Mouse (Mus musculus) MEL (cell line): ENCODE measurements around the gene Ahcyl2. TPM values are rescaled to one million over a fixed set of nuclear protein-coding genes. Genes with fewer than 3 reads are reported as not detected.

ENCODE experiments used
- DNase-seq: peaks from one replicate; pipeline ENCODE4 v3.0.0; 2011; ENCODE audit warnings: low read depth, low spot score
- H3K27ac ChIP-seq: 2 replicates; pipeline ENCODE4 v1.5.1; 2012; ENCODE audit warnings: low read depth, mild to moderate bottlenecking, control low read depth, low read length, moderate library complexity; ENCODE audit not compliant: control insufficient read depth
- H3K27me3 ChIP-seq, 2 experiments: fragments of 150-350 bp in 1 of 2; sonication (generic) in 1 of 2; 2 replicates each; pipeline ENCODE4 v1.6.1; 2012; ENCODE audit warnings: low read length in 2 of 2, mild to moderate bottlenecking in 2 of 2, improper control_type of control experiment in 1 of 2, moderate library complexity in 1 of 2; ENCODE audit not compliant: insufficient read depth in 2 of 2, control insufficient read depth in 1 of 2
- H3K36me3 ChIP-seq, 2 experiments: 2 replicates each; pipeline ENCODE4 v1.6.1; 2012 to 2014; ENCODE audit warnings: low read length in 2 of 2, improper control_type of control experiment in 1 of 2, inconsistent platforms in 1 of 2, mild to moderate bottlenecking in 1 of 2; ENCODE audit not compliant: insufficient read depth in 2 of 2, control insufficient read depth in 1 of 2
- H3K4me1 ChIP-seq, 2 experiments: fragments of 150-350 bp in 1 of 2; sonication (generic) in 1 of 2; 2 replicates each; pipeline ENCODE4 v1.6.1; 2012; ENCODE audit warnings: low read length in 2 of 2, improper control_type of control experiment in 1 of 2, mild to moderate bottlenecking in 1 of 2; ENCODE audit not compliant: insufficient read depth in 2 of 2, control insufficient read depth in 1 of 2
- H3K4me3 ChIP-seq, 2 experiments: fragments of 150-350 bp in 1 of 2; sonication (generic) in 1 of 2; 2 replicates each; pipeline ENCODE4 v1.5.1; 2012; ENCODE audit warnings: low read depth in 2 of 2, low read length in 2 of 2, mild to moderate bottlenecking in 2 of 2, moderate library complexity in 2 of 2, control low read depth in 1 of 2, improper control_type of control experiment in 1 of 2; ENCODE audit not compliant: control insufficient read depth in 1 of 2, insufficient read depth in 1 of 2
- H3K79me2 ChIP-seq: 2 replicates; pipeline ENCODE4 v1.6.1; 2012; ENCODE audit warnings: mild to moderate bottlenecking, low read length, moderate library complexity; ENCODE audit not compliant: control insufficient read depth, poor library complexity, insufficient read depth
- H3K9ac ChIP-seq: 2 replicates; pipeline ENCODE4 v1.6.1; 2012; ENCODE audit warnings: low read depth, mild to moderate bottlenecking, control low read depth, low read length, moderate library complexity; ENCODE audit not compliant: control insufficient read depth, poor library complexity, severe bottlenecking
- H3K9me3 ChIP-seq: fragments of 150-350 bp; sonication (generic); replicated peaks from 2 replicates; pipeline ENCODE4 v1.6.1; 2012; ENCODE audit warnings: mild to moderate bottlenecking, low read length, improper control_type of control experiment, moderate library complexity; ENCODE audit not compliant: insufficient read depth
- BHLHE40 ChIP-seq: IDR thresholded peaks from 2 replicates; pipeline ENCODE4 v1.6.1; 2012; ENCODE audit warnings: low read depth, mild to moderate bottlenecking, inconsistent platforms, low read length, improper control_type of control experiment, borderline replicate concordance
- E2F4 ChIP-seq: IDR thresholded peaks from 2 replicates; pipeline ENCODE4 v1.6.1; 2011; ENCODE audit warnings: low read depth, low read length, improper control_type of control experiment, borderline replicate concordance
- ELF1 ChIP-seq: IDR thresholded peaks from 2 replicates; pipeline ENCODE4 v1.6.1; 2014; ENCODE audit warnings: low read depth, mild to moderate bottlenecking, inconsistent platforms, low read length, improper control_type of control experiment, moderate library complexity
- EP300 ChIP-seq, 2 experiments: IDR thresholded peaks; 2 replicates each; pipeline ENCODE4 v1.6.1; 2011; ENCODE audit warnings: improper control_type of control experiment in 2 of 2, low read length in 2 of 2, low read depth in 1 of 2, mild to moderate bottlenecking in 1 of 2
- GATA1 ChIP-seq: IDR thresholded peaks from 2 replicates; pipeline ENCODE4 v1.6.1; 2011; ENCODE audit warnings: low read depth, low read length, improper control_type of control experiment
- JUND ChIP-seq: IDR thresholded peaks from 2 replicates; pipeline ENCODE4 v1.6.1; 2011; ENCODE audit warnings: low read depth, mild to moderate bottlenecking, improper control_type of control experiment, low read length
- MYB ChIP-seq: IDR thresholded peaks from 2 replicates; pipeline ENCODE4 v1.6.1; 2011; ENCODE audit warnings: mild to moderate bottlenecking, low read depth, low read length, improper control_type of control experiment
- NRF1 ChIP-seq: IDR thresholded peaks from 2 replicates; pipeline ENCODE4 v1.6.1; 2014; ENCODE audit warnings: low read depth, mild to moderate bottlenecking, inconsistent platforms, low read length, improper control_type of control experiment, moderate library complexity; ENCODE audit not compliant: poor library complexity, insufficient read depth, severe bottlenecking
- POLR2A ChIP-seq, 2 experiments: IDR thresholded peaks; 2 replicates each; pipeline ENCODE4 v1.6.1; 2011 to 2012; ENCODE audit warnings: low read length in 2 of 2, mild to moderate bottlenecking in 2 of 2, control low read depth in 1 of 2, improper control_type of control experiment in 1 of 2, low read depth in 1 of 2, moderate library complexity in 1 of 2; ENCODE audit not compliant: control insufficient read depth in 1 of 2, insufficient read depth in 1 of 2, poor library complexity in 1 of 2
- POLR2AphosphoS2 ChIP-seq: IDR thresholded peaks from 2 replicates; pipeline ENCODE4 v1.6.1; 2011; ENCODE audit warnings: low read length, improper control_type of control experiment
- RCOR1 ChIP-seq: IDR thresholded peaks from 2 replicates; pipeline ENCODE4 v1.6.1; 2012; ENCODE audit warnings: low read depth, mild to moderate bottlenecking, inconsistent platforms, low read length, improper control_type of control experiment
- TAL1 ChIP-seq: IDR thresholded peaks from 2 replicates; pipeline ENCODE4 v1.6.1; 2012; ENCODE audit warnings: mild to moderate bottlenecking, inconsistent platforms, low read length, moderate library complexity, mixed read lengths
- TBP ChIP-seq: IDR thresholded peaks from 2 replicates; pipeline ENCODE4 v1.8.0; 2011; ENCODE audit warnings: low read depth, low read length, improper control_type of control experiment
- USF1 ChIP-seq: IDR thresholded peaks from 2 replicates; pipeline ENCODE4 v1.6.1; 2014; ENCODE audit warnings: low read depth, mild to moderate bottlenecking, inconsistent platforms, low read length, improper control_type of control experiment, moderate library complexity
- USF2 ChIP-seq, 2 experiments: IDR thresholded peaks; 2 replicates each; pipeline ENCODE4 v1.6.1; 2011 to 2012; ENCODE audit warnings: improper control_type of control experiment in 2 of 2, low read length in 2 of 2, borderline replicate concordance in 1 of 2, inconsistent platforms in 1 of 2, low read depth in 1 of 2, mild to moderate bottlenecking in 1 of 2; ENCODE audit not compliant: insufficient read depth in 1 of 2
- ZKSCAN1 ChIP-seq: IDR thresholded peaks from 2 replicates; pipeline ENCODE4 v1.6.1; 2012; ENCODE audit warnings: low read depth, mild to moderate bottlenecking, inconsistent platforms, low read length, improper control_type of control experiment, moderate library complexity
- ZMIZ1 ChIP-seq: IDR thresholded peaks from 2 replicates; pipeline ENCODE4 v1.6.1; 2012; ENCODE audit warnings: low read depth, mild to moderate bottlenecking, inconsistent platforms, low read length, improper control_type of control experiment, moderate library complexity
- ZNF384 ChIP-seq: IDR thresholded peaks from 2 replicates; pipeline ENCODE4 v1.6.1; 2012; ENCODE audit warnings: low read depth, mild to moderate bottlenecking, inconsistent platforms, low read length, improper control_type of control experiment
- polyA plus RNA-seq, 2 experiments: library from polyadenylated mRNA; stranded (reverse) in 1 of 2; unstranded in 1 of 2; fragments of >175 nt in 1 of 2; fragments of >200 nt in 1 of 2; gene quantifications; 2 replicates each; pipeline versions ENCODE4 v1.2.1 to v1.2.4; 2012; ENCODE audit warnings: low replicate concordance in 2 of 2, low read depth in 1 of 2; ENCODE audit not compliant: insufficient read length in 2 of 2, insufficient read depth in 1 of 2, missing spikeins in 1 of 2
- total RNA-seq: library from RNA; depleted of rRNA; stranded (reverse); fragments of 300-350 nt; gene quantifications from 2 replicates; pipeline ENCODE4 v1.2.3, GENCODE M21; 2012

The Ahcyl2 gene
- total and polyA plus RNA-seq, 3 experiments: 16.9 to 17.0 TPM; not detected in 1

GRCm38 (mm10) chr6:29917383-29917720, 149.5 kb downstream of the Ahcyl2 start:
- TF ChIP-seq ZKSCAN1 (no peak), JUND (no peak), TAL1 (no peak), MYB (no peak), ZNF384 (no peak), USF2 (IDR thresholded peaks at IDR 0.05; ENCODE audit: borderline replicate concordance in 1 of 2, insufficient read depth in 1 of 2, low read depth in 1 of 2, low read length in 2 of 2) (no peak), NRF1 (no peak), TBP (no peak), BHLHE40 (no peak), ZMIZ1 (no peak), USF1 (no peak), GATA1 (no peak), POLR2A (IDR thresholded peaks at IDR 0.05; ENCODE audit: control insufficient read depth in 1 of 2, insufficient read depth in 1 of 2, low read depth in 1 of 2, low read length in 2 of 2, poor library complexity in 1 of 2) (no peak), RCOR1 (no peak), E2F4 (no peak), EP300 (IDR thresholded peaks at IDR 0.05; ENCODE audit: low read depth in 1 of 2, low read length in 2 of 2) (no peak)
- TF ChIP-seq, all 39 proteins: peak for 0
- Histone ChIP-seq H3K79me2 (no peaks in the 10 kb centered on the region; the same call in 1 of the 2 replicates), H3K27ac (no peak overlapping the region), H3K27me3 (peaks cover 3 to 6% of the 10 kb centered on the region in 2 experiments; a peak in 3 of 4 replicates), H3K9me3 (no peaks in the 10 kb centered on the region), H3K4me3 (peak overlapping the region; percentile 83 to 87), H3K9ac (peak overlapping the region; percentile 80), H3K36me3 (no peaks in the 10 kb centered on the region), H3K4me1 (peaks cover 0 to 3% of the 10 kb centered on the region in 2 experiments; a peak in 1 of 4 replicates)
- DNase-seq: no peak

GRCm38 (mm10) chr6:29917947-29918346, 150.1 kb downstream of the Ahcyl2 start:
- Histone ChIP-seq H3K27me3 (peaks cover 3 to 6% of the 10 kb centered on the region in 2 experiments; a peak in 3 of 4 replicates), H3K9me3 (no peaks in the 10 kb centered on the region), H3K36me3 (no peaks in the 10 kb centered on the region), H3K79me2 (no peaks in the 10 kb centered on the region; the same call in 1 of the 2 replicates), H3K9ac (no peak overlapping the region), H3K4me1 (peaks cover 0 to 3% of the 10 kb centered on the region in 2 experiments; a peak in 1 of 4 replicates), H3K27ac (no peak overlapping the region), H3K4me3 (peak overlapping the region in 1 of 2 experiments; percentile 83; a peak in 3 of 4 replicates)
- DNase-seq: no peak
- TF ChIP-seq POLR2AphosphoS2 (no peak), ELF1 (no peak), GATA1 (no peak)
